ENCODE assay signal across 13 mouse cellular contexts in genomic region chr9:68347426-68347825, GRCm38 (mm10).
DNase-seq lines count a peak whose midpoint lies in the region.
"Had no signal": no experiment of that assay in that cellular context is flagged by ENCODE, and none has a peak within 500 bp of the region (broad histone marks: within the 10 kb centered on the region; RNA-seq: fewer than 3 reads in every experiment).

No protein-coding gene starts in this region.

- DNase-seq in left cerebral cortex, adult 18-20 months (ENCODE audit: low spot score in 2 of 2), result peak; percentile 7 to 9
- DNase-seq in left cerebral cortex, postnatal 4 days, result no peak
- peak; percentile 68 for DNase-seq in brain, adult 2 months (ENCODE audit: low read depth, low spot score)
- peak; percentile 33 to 50 for DNase-seq in frontal cortex, adult 2 months (ENCODE audit: extremely low spot score in 1 of 2, low spot score in 1 of 2)
- peak; percentile 8 for DNase-seq in right cerebral cortex, postnatal 25 days
- DNase-seq in ovary, postnatal 36 days (ENCODE audit: low spot score), result no peak
- DNase-seq in thymus, postnatal 25 days, result no peak
- DNase-seq: adrenal gland, postnatal 25 days; cerebellum, postnatal 10 days; embryo, embryonic 11 days; gastrocnemius, postnatal 36 days; kidney, postnatal 4 days; lung, postnatal 14 days had no signal

- intact Hi-C loops in left cerebral cortex, postnatal 4 days (cut with DNase I), result no loop called here

Comparison
In these comparisons a context has a peak if more than half of its experiments do, and no peak if none do; other contexts are left out.
1. DNase-seq: peak in left cerebral cortex, adult 18-20 months (2 of 2), brain, adult 2 months (single experiment), frontal cortex, adult 2 months (2 of 2) and right cerebral cortex, postnatal 25 days (single experiment); none in left cerebral cortex, postnatal 4 days (single experiment), ovary, postnatal 36 days (single experiment) and thymus, postnatal 25 days (single experiment).